Mouse (Mus musculus) lung, embryonic 15.5 days (tissue): Measurements from ENCODE around the gene Tob1. TPM values are rescaled to one million over a fixed set of nuclear protein-coding genes. Genes with fewer than 3 reads are reported as not detected.

Experiments
- ATAC-seq: fragments of 200-750 bp; cut with Nextera tagmentation; 2 replicates; pipeline ENCODE4 v1.8.0; 2017; ENCODE audit warnings: moderate number of reproducible peaks, borderline replicate concordance; ENCODE audit not compliant: low FRiP score, low TSS enrichment; ENCODE audit errors: extremely low read depth
- H3K27ac ChIP-seq: fragments of 300-500 bp; sonication (generic); 2 replicates; pipeline ENCODE4 v1.5.1; 2015; ENCODE audit warnings: moderate library complexity, mild to moderate bottlenecking, inconsistent platforms
- H3K27me3 ChIP-seq: fragments of 300-500 bp; sonication (generic); 2 replicates; pipeline ENCODE4 v1.6.1; 2015; ENCODE audit warnings: inconsistent platforms
- H3K36me3 ChIP-seq: fragments of 300-500 bp; sonication (generic); 2 replicates; pipeline ENCODE4 v1.6.1; 2015; ENCODE audit warnings: inconsistent platforms
- H3K4me1 ChIP-seq: fragments of 300-500 bp; sonication (generic); 2 replicates; pipeline ENCODE4 v1.6.1; 2015; ENCODE audit warnings: inconsistent platforms
- H3K4me2 ChIP-seq: fragments of 300-500 bp; sonication (generic); 2 replicates; pipeline ENCODE4 v1.6.1; 2015; ENCODE audit warnings: inconsistent platforms, mild to moderate bottlenecking, moderate library complexity
- H3K4me3 ChIP-seq: fragments of 300-500 bp; sonication (generic); 2 replicates; pipeline ENCODE4 v1.5.1; 2015; ENCODE audit warnings: mild to moderate bottlenecking, inconsistent platforms
- H3K9ac ChIP-seq: fragments of 300-500 bp; sonication (generic); 2 replicates; pipeline ENCODE4 v1.6.1; 2015; ENCODE audit warnings: inconsistent platforms
- H3K9me3 ChIP-seq: fragments of 300-500 bp; sonication (generic); 2 replicates; pipeline ENCODE4 v1.6.1; 2016; ENCODE audit warnings: inconsistent platforms
- WGBS: fragments of 180-500 bp; shearing (Covaris S2); methylation state at CpG from one replicate; pipeline ENCODE4 v1.1.7; 2015; 5-methylcytosine and 5-hydroxymethylcytosine counted together
- polyA plus RNA-seq: library from polyadenylated mRNA; unstranded; fragments of >200 nt; fragmentation: Nextera tagmentation; extraction: Ambion mirVana; gene quantifications from 2 replicates; pipeline ENCODE4 v1.2.1, GENCODE M21; 2015

Gene Tob1
- polyA plus RNA-seq, 1 experiment from 2014 or later = 26.5 TPM

GRCm38 (mm10) chr11:94234380-94234779 is 23.1 kb downstream of the Tob1 start:
- no peak overlapping the region for H3K9ac ChIP-seq
- H3K4me2 ChIP-seq = no peak overlapping the region
- no peak for ATAC-seq
- no peak overlapping the region for H3K4me3 ChIP-seq
- 80% methylated on average over 12 of the region's 12 CpGs for WGBS
- no peaks in the 10 kb centered on the region for H3K36me3 ChIP-seq
- no peaks in the 10 kb centered on the region for H3K4me1 ChIP-seq
- H3K27me3 ChIP-seq = no peaks in the 10 kb centered on the region
- H3K27ac ChIP-seq = no peak overlapping the region
- H3K9me3 ChIP-seq = no peaks in the 10 kb centered on the region

GRCm38 (mm10) chr11:94234857-94235256 is 23.6 kb downstream of the Tob1 start:
- H3K36me3 ChIP-seq = no peaks in the 10 kb centered on the region
- H3K27me3 ChIP-seq = no peaks in the 10 kb centered on the region
- ATAC-seq = no peak
- H3K4me3 ChIP-seq = no peak overlapping the region
- H3K9me3 ChIP-seq = no peaks in the 10 kb centered on the region
- no peaks in the 10 kb centered on the region for H3K4me1 ChIP-seq
- no peak overlapping the region for H3K9ac ChIP-seq
- H3K4me2 ChIP-seq = no peak overlapping the region
- no peak overlapping the region for H3K27ac ChIP-seq
- 87% methylated on average over 8 of the region's 8 CpGs for WGBS

DNA sequence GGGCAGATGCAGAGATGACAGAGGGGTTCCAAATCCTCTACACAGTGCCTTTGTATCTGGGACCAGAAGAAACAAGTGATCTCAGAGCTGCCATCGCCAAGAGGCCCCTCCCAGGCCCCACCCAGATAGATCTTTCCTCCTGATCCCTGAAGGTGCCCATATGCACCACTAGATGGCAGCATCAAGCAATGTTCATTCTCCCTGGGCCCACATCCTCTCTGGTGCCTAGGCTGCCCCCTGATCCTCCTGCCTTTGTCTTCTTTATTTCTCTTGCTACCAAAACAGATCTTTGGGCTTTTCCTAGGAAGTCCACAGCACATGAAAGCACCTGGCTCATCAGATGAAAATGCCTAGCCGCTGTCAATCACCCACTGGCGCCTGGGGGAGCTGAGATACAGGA is 24.8 kb downstream of the Tob1 start:
- ATAC-seq = peak; percentile 85
- Histone ChIP-seq H3K27me3 (no peaks in the 10 kb centered on the region), H3K4me1 (no peaks in the 10 kb centered on the region), H3K9me3 (no peaks in the 10 kb centered on the region), H3K9ac (no peak overlapping the region), H3K36me3 (no peaks in the 10 kb centered on the region), H3K4me3 (no peak overlapping the region), H3K4me2 (peak overlapping the region; percentile 21; the same call in 1 of the 2 replicates), H3K27ac (no peak overlapping the region)
- 26% methylated on average over 3 of the region's 3 CpGs for WGBS

DNA sequence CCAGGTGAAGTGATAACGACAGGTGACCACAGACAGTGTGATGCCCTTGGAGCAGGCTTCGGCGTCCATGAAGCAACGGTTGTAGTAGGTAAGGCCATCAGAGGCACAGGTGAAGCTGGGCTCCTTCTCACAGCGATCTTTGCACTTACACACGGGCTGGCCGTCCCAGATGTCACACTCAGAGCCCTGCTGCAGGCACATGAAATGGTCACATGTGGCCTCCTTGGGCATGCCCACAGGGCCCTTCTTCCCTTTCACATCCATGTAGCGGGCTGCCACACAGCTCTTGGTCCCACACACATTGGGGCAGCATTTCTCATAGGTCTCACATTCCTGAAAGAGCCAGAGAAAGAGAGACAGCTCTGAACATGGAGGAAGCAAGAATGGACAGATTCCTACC is 27.5 kb downstream of the Tob1 start:
- Histone ChIP-seq H3K9me3 (no peaks in the 10 kb centered on the region), H3K27ac (no peak overlapping the region), H3K27me3 (no peaks in the 10 kb centered on the region; the same call in 1 of the 2 replicates), H3K4me3 (no peak overlapping the region), H3K4me1 (peaks cover 15% of the 10 kb centered on the region), H3K4me2 (no peak overlapping the region), H3K9ac (no peak overlapping the region), H3K36me3 (no peaks in the 10 kb centered on the region)
- 89% methylated on average over 8 of the region's 8 CpGs for WGBS
- ATAC-seq = no peak

DNA sequence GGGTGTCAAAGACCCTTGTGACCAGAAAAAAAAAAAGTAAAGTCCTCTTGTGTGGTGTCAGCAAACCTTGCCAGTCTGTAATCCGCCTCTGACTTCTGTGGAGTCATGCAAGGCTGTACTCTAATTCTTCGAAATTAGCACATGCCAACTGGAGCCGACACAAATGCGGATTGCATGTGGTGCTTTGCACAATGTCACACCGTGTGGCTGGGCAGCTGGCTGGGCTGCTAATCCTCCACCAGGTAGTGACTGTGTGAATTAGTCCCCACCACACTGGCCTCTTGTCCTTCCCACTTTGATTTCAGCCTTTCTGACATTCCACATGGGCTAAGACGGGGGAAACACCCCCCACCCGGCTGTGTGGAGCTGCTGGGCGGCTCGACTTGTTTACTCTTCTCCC is 28.5 kb downstream of the Tob1 start:
- Histone ChIP-seq H3K27me3 (no peaks in the 10 kb centered on the region; the same call in 1 of the 2 replicates), H3K4me3 (no peak overlapping the region), H3K4me1 (peaks cover 16% of the 10 kb centered on the region), H3K9ac (no peak overlapping the region), H3K9me3 (no peaks in the 10 kb centered on the region), H3K4me2 (no peak overlapping the region), H3K36me3 (no peaks in the 10 kb centered on the region), H3K27ac (no peak overlapping the region)
- ATAC-seq = no peak
- WGBS = 26% methylated on average over 9 of the region's 9 CpGs

DNA sequence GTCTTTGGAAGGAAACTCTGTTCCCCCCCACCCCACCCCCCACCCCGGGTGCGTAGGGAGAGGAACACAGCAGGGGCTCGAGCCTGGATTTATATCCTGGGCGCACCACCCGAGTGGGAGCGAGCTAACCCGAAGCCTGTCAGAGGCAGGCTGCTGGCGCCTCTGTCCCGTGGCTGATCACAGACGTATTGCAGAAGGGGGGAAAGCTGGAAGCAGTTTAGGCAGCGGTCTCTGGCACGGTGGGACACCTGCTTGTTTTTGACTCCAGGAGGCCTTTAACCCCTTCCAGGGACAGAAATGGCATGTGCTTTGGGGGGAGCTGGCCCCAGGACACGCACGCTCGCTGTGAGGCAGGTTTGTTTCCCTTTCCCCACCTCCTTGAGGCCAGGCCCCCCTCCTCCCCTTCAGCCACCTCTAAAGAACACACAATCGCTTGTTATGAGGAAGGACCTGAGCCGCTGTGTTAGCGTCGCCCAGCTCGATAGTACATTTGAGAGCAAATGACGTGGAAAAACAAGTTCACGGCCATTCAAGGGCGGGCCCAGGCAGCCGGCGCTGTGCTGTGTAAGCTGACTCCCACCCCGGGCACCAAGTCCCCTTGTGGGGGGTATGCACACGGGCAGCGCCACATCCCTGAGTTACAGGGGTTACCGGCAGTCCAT is 31.6 kb downstream of the Tob1 start:
- Histone ChIP-seq H3K9me3 (no peaks in the 10 kb centered on the region), H3K27ac (0 out of 2 replicates have a peak overlapping the region, but pooled peaks have one; percentile 14), H3K36me3 (no peaks in the 10 kb centered on the region), H3K4me2 (peak overlapping the region; percentile 70), H3K9ac (peak overlapping the region; percentile 25), H3K4me1 (peaks cover 25% of the 10 kb centered on the region), H3K4me3 (peak overlapping the region; percentile 30), H3K27me3 (no peaks in the 10 kb centered on the region; the same call in 1 of the 2 replicates)
- 0 out of 2 replicates have a peak, but pooled peaks have one; percentile 28 for ATAC-seq
- 2% methylated on average over 29 of the region's 29 CpGs for WGBS

DNA sequence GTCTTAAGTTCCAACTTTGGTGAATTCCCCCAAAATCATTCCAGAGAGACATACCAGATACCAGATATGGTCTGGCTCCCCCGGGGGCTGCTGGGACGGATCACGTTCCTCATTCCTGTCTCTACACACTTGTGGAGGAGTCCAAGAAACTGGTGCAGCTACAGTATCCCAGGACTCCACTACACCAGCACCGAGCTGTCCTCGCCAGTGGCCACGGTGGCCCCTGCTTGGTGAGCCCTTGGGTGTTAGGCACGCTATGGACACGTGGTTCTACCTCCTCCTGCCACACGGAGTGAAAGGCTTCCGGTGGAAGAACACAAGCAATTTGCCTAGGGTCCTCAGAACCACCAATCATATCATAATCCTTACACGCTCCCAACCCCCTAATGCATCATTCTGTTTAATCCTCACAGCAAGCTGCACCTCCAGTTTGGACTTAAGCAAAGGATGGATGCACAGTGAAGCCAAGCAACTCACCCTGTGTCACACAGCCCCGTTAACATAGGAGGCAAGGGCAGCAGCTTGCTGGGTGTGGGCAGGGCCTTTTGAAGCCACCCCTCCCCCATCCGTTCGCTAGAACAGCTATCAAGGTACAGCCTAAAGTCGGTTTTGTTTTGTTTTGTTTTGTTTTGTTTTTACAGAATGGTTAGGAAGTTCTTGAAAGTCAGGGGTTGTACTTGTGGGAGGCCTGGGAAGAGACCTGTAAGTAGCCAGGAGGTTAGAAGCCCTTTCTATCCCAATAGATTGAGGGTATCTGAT is 32.3 kb downstream of the Tob1 start:
- peaks cover 25% of the 10 kb centered on the region for H3K4me1 ChIP-seq
- H3K27me3 ChIP-seq = no peaks in the 10 kb centered on the region; the same call in 1 of the 2 replicates
- 24% methylated on average over 15 of the region's 15 CpGs for WGBS
- no peaks in the 10 kb centered on the region for H3K36me3 ChIP-seq
- 0 out of 2 replicates have a peak, but pooled peaks have one; percentile 12 for ATAC-seq
- H3K27ac ChIP-seq = 0 out of 2 replicates have a peak overlapping the region, but pooled peaks have one; percentile 14
- peak overlapping the region; percentile 30 for H3K4me3 ChIP-seq
- peak overlapping the region; percentile 70 for H3K4me2 ChIP-seq
- H3K9ac ChIP-seq = no peak overlapping the region
- H3K9me3 ChIP-seq = no peaks in the 10 kb centered on the region

- no peak overlapping the region for H3K4me2 ChIP-seq
- H3K9me3 ChIP-seq = no peaks in the 10 kb centered on the region
- no peak overlapping the region for H3K4me3 ChIP-seq
- H3K36me3 ChIP-seq = no peaks in the 10 kb centered on the region
- H3K27me3 ChIP-seq = no peaks in the 10 kb centered on the region; the same call in 1 of the 2 replicates
- H3K4me1 ChIP-seq = peaks cover 25% of the 10 kb centered on the region
- 59% methylated on average over 9 of the region's 9 CpGs for WGBS
- no peak overlapping the region for H3K9ac ChIP-seq
- H3K27ac ChIP-seq = no peak overlapping the region
- no peak for ATAC-seq
Observed at GRCm38 (mm10) chr11:94244385-94244784, 33.1 kb downstream of the Tob1 start.

- H3K27me3 ChIP-seq = no peaks in the 10 kb centered on the region; the same call in 1 of the 2 replicates
- H3K4me3 ChIP-seq = no peak within 1 kb of the TSS
- H3K9me3 ChIP-seq = no peaks in the 10 kb centered on the region
- peaks cover 25% of the 10 kb centered on the region for H3K4me1 ChIP-seq
- 47% methylated on average over 17 of the region's 17 CpGs for WGBS
- ATAC-seq = peak; percentile 23
- no peaks in the 10 kb centered on the region for H3K36me3 ChIP-seq
- H3K27ac ChIP-seq = no peak within 1 kb of the TSS
- H3K9ac ChIP-seq = no peak within 1 kb of the TSS
- no peak within 1 kb of the TSS for H3K4me2 ChIP-seq
Observed at GRCm38 (mm10) chr11:94245955-94246788, 34.9 kb downstream of the Tob1 start, which contains the start of gene Wfikkn2. Gene Wfikkn2 (minus strand): TSS chr11:94246005.

GRCm38 (mm10) chr11:94246789-94247061 is 35.5 kb downstream of the Tob1 start:
- Histone ChIP-seq H3K27me3 (no peaks in the 10 kb centered on the region; the same call in 1 of the 2 replicates), H3K9ac (no peak overlapping the region), H3K36me3 (no peaks in the 10 kb centered on the region), H3K27ac (no peak overlapping the region), H3K4me3 (no peak overlapping the region), H3K4me2 (no peak overlapping the region), H3K4me1 (peaks cover 25% of the 10 kb centered on the region), H3K9me3 (no peaks in the 10 kb centered on the region)
- 42% methylated on average over 8 of the region's 8 CpGs for WGBS
- ATAC-seq = no peak

DNA sequence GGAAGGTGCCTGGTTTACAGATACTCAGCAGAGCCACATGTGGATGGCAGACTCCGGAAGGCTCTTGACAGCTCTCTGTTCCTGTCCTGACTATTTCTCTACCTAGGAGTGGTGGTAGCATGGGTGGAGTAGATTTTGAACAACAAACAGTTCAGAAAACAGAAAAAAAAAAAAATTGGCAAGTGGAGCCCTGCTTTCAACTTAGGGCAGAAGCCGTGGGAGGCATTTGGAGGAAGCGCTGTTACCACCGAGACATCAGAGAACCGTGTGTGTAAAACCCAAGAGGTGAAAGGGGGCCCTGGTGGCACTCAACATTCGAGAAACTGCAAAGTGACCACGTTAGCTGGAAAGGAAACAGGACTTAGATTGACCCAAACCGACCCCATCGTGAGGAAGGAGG is 41.9 kb downstream of the Tob1 start:
- no peak overlapping the region for H3K4me3 ChIP-seq
- no peak for ATAC-seq
- no peaks in the 10 kb centered on the region for H3K36me3 ChIP-seq
- H3K4me2 ChIP-seq = no peak overlapping the region
- no peak overlapping the region for H3K9ac ChIP-seq
- H3K9me3 ChIP-seq = no peaks in the 10 kb centered on the region
- no peaks in the 10 kb centered on the region for H3K4me1 ChIP-seq
- no peak overlapping the region for H3K27ac ChIP-seq
- WGBS = 72% methylated on average over 9 of the region's 9 CpGs
- H3K27me3 ChIP-seq = no peaks in the 10 kb centered on the region
